Mouse (Mus musculus): ENCODE data around the gene Luc7l2.

GRCm38 (mm10) chr6:38512096-38512495 is 39.0 kb upstream of the Luc7l2 start:
- TF ChIP-seq POLR2AphosphoS2 (IDR thresholded peaks at IDR 0.05; ENCODE audit: insufficient read length, low read depth), result no peak
- TF ChIP-seq MYOD1 (IDR thresholded peaks at IDR 0.05; ENCODE audit: control insufficient read depth in 1 of 3, insufficient read length in 2 of 3, low read depth in 2 of 3), result no peak

Data from myocyte (in vitro differentiated cells).